Mouse (Mus musculus): ENCODE measurements around the gene Etd. TPM values are rescaled to one million over a fixed set of nuclear protein-coding genes. Genes with fewer than 3 reads are reported as not detected.
"Not testable (repeated sequence)": the region's sequence is repeated elsewhere in the genome, so short reads cannot be mapped to it uniquely, and the experiment has no call there.

Gene Etd
- total RNA-seq (2021) = not detected
- long read RNA-seq, experiment 1 = 0 reads
- long read RNA-seq, experiment 2 = 0 reads

GRCm38 (mm10) chrX:53434618-53435017 is at the start of gene Etd:
Gene Etd (plus strand): TSS chrX:53434918.
- no peak for DNase-seq (ENCODE audit: low spot score)

- peak; percentile 35 for DNase-seq (ENCODE audit: low spot score)
Measured at GRCm38 (mm10) chrX:53386362-53386761, 48.4 kb upstream of the Etd start.

GRCm38 (mm10) chrX:53432888-53433287 is 1.8 kb upstream of the Etd start:
- DNase-seq (ENCODE audit: low spot score) = peak; percentile 2

GRCm38 (mm10) chrX:53459573-53459972 is 24.9 kb downstream of the Etd start:
- DNase-seq (ENCODE audit: low spot score) = no peak

- not testable (repeated sequence) for DNase-seq (ENCODE audit: low spot score)
Measured at GRCm38 (mm10) chrX:53464194-53464593, 29.5 kb downstream of the Etd start.

Other genes starting within 250 kb of the Etd start
- not detected for gene Plac1, start 194.8 kb upstream of the Etd start, total RNA-seq (2021)
- 1 to 10 TPM; 1.6 to 1.8 TPM for gene Fam122b, start 165.1 kb upstream of the Etd start, total RNA-seq (2021)
- not detected for gene Fam122c, start 161.5 kb upstream of the Etd start, total RNA-seq (2021)
- gene Mospd1, start 64.4 kb upstream of the Etd start, total RNA-seq (2021) = 10 to 100 TPM; 71.1 to 87.9 TPM
- 1 to 10 TPM; 3.2 to 3.9 TPM for gene Rtl8c, start 173.1 kb downstream of the Etd start, total RNA-seq (2021)
- not detected for gene Gm14597, start 174.1 kb downstream of the Etd start, total RNA-seq (2021)
- gene Rtl8a, start 208.8 kb downstream of the Etd start, total RNA-seq (2021) = 10 to 100 TPM; 63.3 to 64.5 TPM
- gene Rtl8b, start 235.5 kb downstream of the Etd start, total RNA-seq (2021) = 10 to 100 TPM; 47.1 to 57.3 TPM